In the genomic region with DNA sequence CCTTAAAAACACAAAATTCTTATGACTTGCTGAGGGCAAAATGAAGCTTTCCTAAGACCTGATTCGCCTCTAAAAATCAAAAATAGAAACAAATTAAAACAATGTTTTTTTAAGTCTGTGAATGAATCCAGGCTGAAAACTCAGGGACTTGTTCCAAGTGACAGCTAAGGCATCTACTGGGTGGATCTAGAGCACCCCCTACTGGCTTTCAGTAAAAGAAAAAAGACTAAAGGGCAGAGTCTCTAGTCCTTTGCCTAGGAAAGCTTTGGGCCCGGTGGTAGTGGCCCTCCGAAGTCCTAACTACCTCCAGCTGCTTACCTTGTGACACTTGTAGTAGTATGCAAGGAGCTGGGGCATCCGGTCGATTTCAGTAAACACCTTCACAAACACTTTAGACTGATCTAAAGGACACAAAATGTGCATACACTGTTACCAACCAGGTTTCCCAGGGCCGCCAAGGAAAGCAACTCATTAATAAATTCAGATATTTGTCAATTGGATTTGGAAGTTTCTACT, we compare ENCODE assay signal across 9 mouse cellular contexts. TPM values are rescaled to one million over a fixed set of nuclear protein-coding genes. Genes with fewer than 3 reads are reported as not detected.
DNase-seq lines count a peak whose midpoint lies in the region; ATAC-seq and TF ChIP-seq lines count a peak whose summit lies in the region.
"Had no signal": no experiment of that assay in that cellular context is flagged by ENCODE, and none has a peak within 500 bp of the region (broad histone marks: within the 10 kb centered on the region; RNA-seq: fewer than 3 reads in every experiment).

No protein-coding gene starts in this region.

- H3K27ac ChIP-seq in kidney, embryonic 14.5 days (ENCODE audit: low read depth, low read length) = no peak overlapping the region
- no peak overlapping the region for H3K27ac ChIP-seq in MEL (ENCODE audit: control insufficient read depth, low read depth, low read length)
- H3K27ac ChIP-seq: embryonic facial prominence, embryonic 13.5 days had no signal

- no peaks in the 10 kb centered on the region for H3K79me2 ChIP-seq in MEL (ENCODE audit: control insufficient read depth, insufficient read depth, low read length, poor library complexity)

- H3K4me2 ChIP-seq in kidney, embryonic 14.5 days (replicated peaks; ENCODE audit: low read depth, low read length) = no peak overlapping the region
- H3K4me2 ChIP-seq: embryonic facial prominence, embryonic 13.5 days had no signal

- H3K4me3 ChIP-seq in kidney, embryonic 14.5 days (ENCODE audit: low read length) = no peak overlapping the region
- H3K4me3 ChIP-seq in MEL (ENCODE audit: control insufficient read depth in 1 of 2, insufficient read depth in 1 of 2, low read depth in 2 of 2, low read length in 2 of 2) = no peak overlapping the region
- H3K4me3 ChIP-seq: embryonic facial prominence, embryonic 13.5 days had no signal

- no peak overlapping the region for H3K9ac ChIP-seq in kidney, embryonic 14.5 days (ENCODE audit: low read depth, low read length)
- no peak overlapping the region for H3K9ac ChIP-seq in MEL (ENCODE audit: control insufficient read depth, low read depth, low read length, poor library complexity, severe bottlenecking)
- H3K9ac ChIP-seq: embryonic facial prominence, embryonic 13.5 days had no signal

- peaks cover 11% of the 10 kb centered on the region; the same call in 1 of the 2 replicates for H3K36me3 ChIP-seq in kidney, embryonic 14.5 days (ENCODE audit: control insufficient read depth, insufficient read depth, low read length)
- peaks cover 0 to 13% of the 10 kb centered on the region in 2 experiments for H3K36me3 ChIP-seq in MEL (ENCODE audit: control insufficient read depth in 1 of 2, insufficient read depth in 2 of 2, low read length in 2 of 2)

- peak; percentile 44 for DNase-seq in kidney, adult 18-20 months
- peak; percentile 61 for DNase-seq in MEL (ENCODE audit: low read depth, low spot score)
- DNase-seq in cerebellum, adult 18-20 months = peak; percentile 67 to 73
- DNase-seq in induced T-regulatory cell, adult 2 months (ENCODE audit: low read depth) = peak; percentile 68
- peak; percentile 76 for DNase-seq in lung, postnatal 10 days
- DNase-seq in thymus, postnatal 25 days = peak; percentile 29

- TF ChIP-seq RAD21 in MEL (IDR thresholded peaks at IDR 0.05; ENCODE audit: low read depth, low read length) = peak; percentile 70

- peak; percentile 13 to 71 (median 69); a peak in 4 of 6 replicates for TF ChIP-seq CTCF in MEL (IDR thresholded peaks at IDR 0.05 in 2 of 3, conservative IDR thresholded peaks at IDR 0.05 in 1 of 3; ENCODE audit: control insufficient read depth in 1 of 3, insufficient read depth in 1 of 3, low read depth in 2 of 3, low read length in 3 of 3, poor library complexity in 1 of 3, severe bottlenecking in 1 of 3)

- 71% methylated on average over 6 of the region's 6 CpGs for WGBS in kidney, embryonic 14.5 days

- TF ChIP-seq EP300 in MEL (IDR thresholded peaks at IDR 0.05; ENCODE audit: low read depth in 1 of 2, low read length in 2 of 2) = no peak

- ATAC-seq in kidney, embryonic 14.5 days (ENCODE audit: low FRiP score, low TSS enrichment) = no peak
- ATAC-seq in erythroblast, adult 5-6 weeks (replicated peaks; ENCODE audit: low FRiP score, poor library complexity, severe bottlenecking) = no peak

- H3K4me1 ChIP-seq in kidney, embryonic 14.5 days (ENCODE audit: control insufficient read depth, insufficient read depth, low read length) = no peaks in the 10 kb centered on the region
- peaks cover 7 to 18% of the 10 kb centered on the region in 2 experiments for H3K4me1 ChIP-seq in MEL (ENCODE audit: control insufficient read depth in 1 of 2, insufficient read depth in 2 of 2, low read length in 2 of 2)
- H3K4me1 ChIP-seq: embryonic facial prominence, embryonic 13.5 days had no signal

- no peaks in the 10 kb centered on the region for H3K27me3 ChIP-seq in kidney, embryonic 14.5 days (ENCODE audit: control insufficient read depth, insufficient read depth, low read length)
- no peaks in the 10 kb centered on the region for H3K27me3 ChIP-seq in MEL (ENCODE audit: control insufficient read depth in 1 of 2, insufficient read depth in 2 of 2, low read length in 2 of 2)
- H3K27me3 ChIP-seq: embryonic facial prominence, embryonic 13.5 days had no signal

- H3K9me3 ChIP-seq in kidney, embryonic 14.5 days (ENCODE audit: control insufficient read depth, low read length) = no peaks in the 10 kb centered on the region
- H3K9me3 ChIP-seq in MEL (replicated peaks; ENCODE audit: insufficient read depth, low read length) = no peaks in the 10 kb centered on the region
- H3K9me3 ChIP-seq: embryonic facial prominence, embryonic 13.5 days had no signal

- TF ChIP-seq POLR2A in MEL (IDR thresholded peaks at IDR 0.05; ENCODE audit: control insufficient read depth in 1 of 2, insufficient read depth in 1 of 2, low read depth in 1 of 2, low read length in 2 of 2, poor library complexity in 1 of 2) = no peak

TF ChIP-seq in MEL, 35 proteins besides CTCF, POLR2A, EP300 and RAD21:
- TF ChIP-seq RCOR1 (IDR thresholded peaks at IDR 0.05; ENCODE audit: low read depth, low read length) = no peak
- TF ChIP-seq ZC3H11A (IDR thresholded peaks at IDR 0.05; ENCODE audit: low read depth, low read length) = peak; percentile 43; the same call in 1 of the 2 replicates
- peak; percentile 51 for TF ChIP-seq SMC3 (IDR thresholded peaks at IDR 0.05; ENCODE audit: low read depth, low read length)

RNA-seq across cellular contexts. Expression of a gene that starts 17.6 kb away (rescaled TPM):
- 15.6 and 28.3 TPM in 2 replicates for polyA plus RNA-seq in kidney, embryonic 14.5 days (2014; fragmentation: Nextera tagmentation; extraction: Ambion mirVana)
- 17.1 and 17.7 TPM in 2 replicates for total RNA-seq in MEL (2012; rRNA removed)
- polyA plus RNA-seq in MEL (2012; ENCODE audit: insufficient read depth in 1 of 2, insufficient read length in 2 of 2, low read depth in 1 of 2, low replicate concordance in 2 of 2, missing spikeins in 1 of 2) = 10 to 100 TPM in 1 of 2 experiments, not detected in 1; 21.2 TPM
- 0.19 and 4.4 TPM in 2 replicates for total RNA-seq in erythroblast, adult 5-6 weeks (2015; ENCODE audit: low replicate concordance)
- 2.5 and 4.2 TPM in 2 replicates for total RNA-seq in erythroblast, adult 5-6 weeks (2017; ENCODE audit: low replicate concordance)

RNA-seq across cellular contexts. Expression of a gene that starts 57.1 kb away (rescaled TPM):
- 55.9 and 56.1 TPM in 2 replicates for polyA plus RNA-seq in kidney, embryonic 14.5 days (2014; fragmentation: Nextera tagmentation; extraction: Ambion mirVana)
- 30.1 and 35.2 TPM in 2 replicates for total RNA-seq in MEL (2012; rRNA removed)
- polyA plus RNA-seq in MEL (2012; ENCODE audit: insufficient read depth in 1 of 2, insufficient read length in 2 of 2, low read depth in 1 of 2, low replicate concordance in 2 of 2, missing spikeins in 1 of 2) = 10 to 100 TPM; 29.5 to 95.3 TPM
- 3.6 and 5.4 TPM in 2 replicates for total RNA-seq in erythroblast, adult 5-6 weeks (2015; ENCODE audit: low replicate concordance)
- total RNA-seq in erythroblast, adult 5-6 weeks (2017; ENCODE audit: low replicate concordance) = 3.2 and 5.2 TPM in 2 replicates
